Mouse (Mus musculus): ENCODE measurements around the gene Speer4f1. TPM values are rescaled to one million over a fixed set of nuclear protein-coding genes. Genes with fewer than 3 reads are reported as not detected.

Gene Speer4f1
- polyA plus RNA-seq, 1 experiment from 2014 or later = not detected

GRCm38 (mm10) chr5:17499873-17500329 lies 24.0 kb downstream of the Speer4f1 start:
- no peak overlapping the region for H3K27ac ChIP-seq (replicated peaks)
- WGBS = 87% methylated on average over 1 of the region's 1 CpGs

GRCm38 (mm10) chr5:17500866-17501265 lies 25.0 kb downstream of the Speer4f1 start:
- no peak for DNase-seq (ENCODE audit: low spot score)
- H3K27ac ChIP-seq (replicated peaks) = no peak overlapping the region
- no peaks in the 10 kb centered on the region for H3K36me3 ChIP-seq (replicated peaks)
- no peaks in the 10 kb centered on the region for H3K27me3 ChIP-seq (replicated peaks; ENCODE audit: low read depth, poor library complexity, severe bottlenecking)
- 79% methylated on average over 1 of the region's 1 CpGs for WGBS
- no peaks in the 10 kb centered on the region for H3K4me1 ChIP-seq
- H3K9me3 ChIP-seq = no peaks in the 10 kb centered on the region
- H3K4me3 ChIP-seq = no peak overlapping the region

More at GRCm38 (mm10) chr5:17499873-17500329, 24.0 kb downstream of the Speer4f1 start:
- no peaks in the 10 kb centered on the region for H3K9me3 ChIP-seq
- no peak overlapping the region for H3K4me3 ChIP-seq
- no peaks in the 10 kb centered on the region for H3K27me3 ChIP-seq (replicated peaks; ENCODE audit: low read depth, poor library complexity, severe bottlenecking)
- no peak for DNase-seq (ENCODE audit: low spot score)
- H3K36me3 ChIP-seq (replicated peaks) = no peaks in the 10 kb centered on the region
- no peaks in the 10 kb centered on the region for H3K4me1 ChIP-seq

DNA sequence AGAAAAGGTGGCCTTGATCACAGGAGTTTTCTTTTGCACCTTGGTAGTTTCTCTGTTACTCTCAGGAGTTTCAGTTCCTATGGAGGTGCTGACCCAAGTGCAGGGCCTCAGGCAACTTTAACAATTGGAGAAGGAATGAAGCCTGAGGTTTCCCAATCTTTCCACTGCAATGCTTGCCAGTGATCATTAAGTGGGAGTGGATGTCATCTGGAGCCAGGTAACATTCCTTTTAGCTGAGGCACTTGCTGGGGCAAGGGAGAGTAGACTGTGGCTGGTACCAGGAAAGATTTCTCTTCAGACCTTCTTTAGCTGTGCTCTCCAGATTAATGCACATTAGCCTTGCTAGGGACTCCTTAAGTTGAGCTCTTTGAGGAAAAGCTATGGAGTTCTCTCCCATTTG lies 29.6 kb downstream of the Speer4f1 start:
- Histone ChIP-seq H3K27me3 (replicated peaks; ENCODE audit: low read depth, poor library complexity, severe bottlenecking) (no peaks in the 10 kb centered on the region), H3K27ac (replicated peaks) (no peak overlapping the region), H3K36me3 (replicated peaks) (no peaks in the 10 kb centered on the region), H3K4me3 (no peak overlapping the region), H3K4me1 (no peaks in the 10 kb centered on the region), H3K9me3 (no peaks in the 10 kb centered on the region)
- DNase-seq (ENCODE audit: low spot score) = no peak

DNA sequence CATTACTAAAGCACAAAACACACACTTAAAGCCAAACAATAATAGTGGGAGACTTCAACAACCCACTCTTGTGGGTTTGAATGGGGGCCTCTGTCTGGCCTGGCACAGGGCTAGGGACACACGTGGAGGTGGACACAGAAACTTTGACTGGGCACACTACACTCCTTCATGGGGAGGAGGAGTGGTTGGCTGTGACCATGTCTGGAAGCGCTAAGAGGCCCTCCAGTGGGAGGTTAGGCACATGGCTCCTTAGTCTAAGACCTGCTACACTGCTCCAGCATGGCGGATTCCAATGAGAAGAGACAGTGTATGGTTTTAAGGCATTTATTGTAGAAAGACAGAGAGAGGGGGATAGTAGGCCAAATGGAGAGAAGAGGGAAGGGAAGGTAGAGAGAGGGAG lies 32.1 kb downstream of the Speer4f1 start:
- WGBS = 80% methylated on average over 3 of the region's 3 CpGs
- no peaks in the 10 kb centered on the region for H3K4me1 ChIP-seq
- DNase-seq (ENCODE audit: low spot score) = no peak
- H3K9me3 ChIP-seq = no peaks in the 10 kb centered on the region
- no peaks in the 10 kb centered on the region for H3K27me3 ChIP-seq (replicated peaks; ENCODE audit: low read depth, poor library complexity, severe bottlenecking)
- H3K4me3 ChIP-seq = no peak overlapping the region
- H3K27ac ChIP-seq (replicated peaks) = no peak overlapping the region
- H3K36me3 ChIP-seq (replicated peaks) = no peaks in the 10 kb centered on the region

Other genes with a start within 250 kb of the Speer4f1 start
- gene Speer4f2, start 102.9 kb upstream of the Speer4f1 start, polyA plus RNA-seq (2016; fragmentation: Nextera tagmentation; extraction: Ambion mirVana) = not detected in 2 replicates
- gene Sema3c, start 98.2 kb downstream of the Speer4f1 start, polyA plus RNA-seq (2016; fragmentation: Nextera tagmentation; extraction: Ambion mirVana) = 14.7 and 16.3 TPM in 2 replicates